Mouse (Mus musculus): ENCODE results near the gene Igf1r.

The Igf1r gene

GRCm38 (mm10) chr7:67960701-67961100, 8.1 kb downstream of the Igf1r start:
- no peak for DNase-seq

- peak; percentile 85 for DNase-seq
Observed at GRCm38 (mm10) chr7:67961567-67962267, 9.1 kb downstream of the Igf1r start.

- no peak for DNase-seq
Observed at GRCm38 (mm10) chr7:67963691-67964090, 11.1 kb downstream of the Igf1r start.

GRCm38 (mm10) chr7:67968394-67968793, 15.8 kb downstream of the Igf1r start:
- DNase-seq, result no peak

- peak; percentile 48 for DNase-seq
Observed at GRCm38 (mm10) chr7:67969076-67969475, 16.4 kb downstream of the Igf1r start.

- DNase-seq, result peak; percentile 43
Observed at GRCm38 (mm10) chr7:67973180-67974014, 20.8 kb downstream of the Igf1r start.

GRCm38 (mm10) chr7:67981956-67982355, 29.3 kb downstream of the Igf1r start:
- no peak for DNase-seq

- DNase-seq, result no peak
Observed at GRCm38 (mm10) chr7:67982809-67983208, 30.2 kb downstream of the Igf1r start.

- DNase-seq, result no peak
Observed at GRCm38 (mm10) chr7:67983451-67983850, 30.8 kb downstream of the Igf1r start.

GRCm38 (mm10) chr7:67985003-67985416, 32.4 kb downstream of the Igf1r start:
- no peak for DNase-seq

- no peak for DNase-seq
Observed at GRCm38 (mm10) chr7:67985511-67985910, 32.9 kb downstream of the Igf1r start.

GRCm38 (mm10) chr7:67986277-67986676, 33.6 kb downstream of the Igf1r start:
- no peak for DNase-seq

GRCm38 (mm10) chr7:67986816-67987215, 34.2 kb downstream of the Igf1r start:
- no peak for DNase-seq

GRCm38 (mm10) chr7:67989376-67989775, 36.7 kb downstream of the Igf1r start:
- no peak for DNase-seq

GRCm38 (mm10) chr7:67993614-67994013, 41.0 kb downstream of the Igf1r start:
- no peak for DNase-seq

- DNase-seq, result no peak
Observed at GRCm38 (mm10) chr7:67994346-67994858, 41.8 kb downstream of the Igf1r start.

- no peak for DNase-seq
Observed at GRCm38 (mm10) chr7:67995276-67995675, 42.6 kb downstream of the Igf1r start.

- no peak for DNase-seq
Observed at GRCm38 (mm10) chr7:67996202-67996960, 43.8 kb downstream of the Igf1r start.

- DNase-seq, result no peak
Observed at GRCm38 (mm10) chr7:68001269-68001668, 48.6 kb downstream of the Igf1r start.

GRCm38 (mm10) chr7:68006074-68006473, 53.4 kb downstream of the Igf1r start:
- DNase-seq, result no peak

GRCm38 (mm10) chr7:68006496-68006895, 53.9 kb downstream of the Igf1r start:
- DNase-seq, result no peak

- no peak for DNase-seq
Observed at GRCm38 (mm10) chr7:68009635-68010034, 57.0 kb downstream of the Igf1r start.

- DNase-seq, result no peak
Observed at GRCm38 (mm10) chr7:68010168-68010567, 57.5 kb downstream of the Igf1r start.
